Mouse (Mus musculus) C2C12 (cell line): Measurements from ENCODE around the gene Emilin1.

Experiments
- CTCF ChIP-seq: IDR thresholded peaks from one replicate; pipeline ENCODE4 v1.5.1; 2011; ENCODE audit not compliant: control insufficient read depth, insufficient read depth, insufficient read length
- MAX ChIP-seq: IDR thresholded peaks from one replicate; pipeline ENCODE4 v1.6.1; 2011; ENCODE audit warnings: mild to moderate bottlenecking, control low read depth
- MYOD1 ChIP-seq: IDR thresholded peaks from one replicate; pipeline ENCODE4 v1.6.1; 2011; ENCODE audit warnings: low read depth; ENCODE audit not compliant: control insufficient read depth, insufficient read length
- MYOG ChIP-seq: IDR thresholded peaks from one replicate; pipeline ENCODE4 v1.6.1; 2011; ENCODE audit not compliant: control insufficient read depth, insufficient read length; ENCODE audit errors: extremely low read depth
- USF1 ChIP-seq: IDR thresholded peaks from one replicate; pipeline ENCODE4 v1.6.1; 2011; ENCODE audit warnings: low read depth, mild to moderate bottlenecking, control low read depth, moderate library complexity

DNA sequence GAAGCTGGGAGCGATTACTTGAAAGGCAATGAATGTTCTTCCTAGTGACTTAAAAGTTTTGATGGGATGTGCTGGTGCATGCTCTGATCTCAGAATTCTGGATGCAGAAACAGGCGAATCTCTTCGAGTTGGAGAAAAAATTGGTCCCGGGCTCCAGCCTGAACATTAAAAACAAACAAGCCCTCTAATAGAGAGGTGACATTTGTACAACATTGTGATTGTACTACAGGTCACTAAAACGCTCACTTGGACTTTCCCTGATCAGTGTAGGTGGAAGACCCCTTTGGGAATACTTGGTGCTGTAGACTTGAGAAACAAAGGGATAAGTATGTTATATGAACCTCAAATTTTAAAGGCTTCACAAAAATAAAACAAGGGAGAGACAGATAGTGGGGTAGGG is 26.5 kb upstream of the Emilin1 start:
- TF ChIP-seq MAX = no peak
- TF ChIP-seq MYOD1 = no peak
- TF ChIP-seq CTCF = no peak
- no peak for TF ChIP-seq USF1
- TF ChIP-seq MYOG = no peak
